Mouse (Mus musculus) stomach, postnatal 0 days (tissue): ENCODE data around the gene 2210010C04Rik.

ENCODE experiments used
- CTCF ChIP-seq: IDR thresholded peaks from 2 replicates; pipeline ENCODE4 v1.5.1; 2016; ENCODE audit warnings: antibody characterized with exemption, low read depth, mild to moderate bottlenecking, moderate library complexity
- EP300 ChIP-seq: optimal IDR thresholded peaks from 2 replicates; pipeline ENCODE3; 2016; ENCODE audit warnings: antibody characterized with exemption

DNA sequence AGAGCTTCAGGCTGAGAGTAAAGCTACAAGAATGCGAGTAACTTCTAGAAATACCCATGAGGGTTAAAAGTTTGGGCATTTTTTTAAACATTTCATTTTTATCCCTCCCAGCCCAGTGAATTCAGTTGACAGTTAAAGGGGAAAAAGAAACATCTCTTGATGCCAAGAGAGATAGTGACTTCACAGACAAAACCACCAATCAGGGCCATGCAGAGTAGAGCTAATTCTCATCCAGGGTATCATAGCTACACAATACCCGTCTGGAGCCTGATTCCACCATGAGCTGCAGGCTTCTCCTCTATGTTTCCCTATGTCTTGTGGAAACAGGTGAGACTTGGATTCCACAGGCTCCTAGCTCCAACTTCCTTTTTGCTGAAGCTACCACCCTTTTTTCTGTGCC lies 26.8 kb upstream of the 2210010C04Rik start:
- TF ChIP-seq CTCF: no peak
- TF ChIP-seq EP300: no peak
